Mouse (Mus musculus) cerebellum, adult (tissue): Measurements from ENCODE around the gene Gm20422.

Source experiments
- ATAC-seq: cut with Nextera tagmentation; 2 replicates; pipeline ENCODE4 v1.9.2; 2017; ENCODE audit warnings: mild to moderate bottlenecking, moderate library complexity, mixed read lengths; ENCODE audit not compliant: insufficient number of reproducible peaks, low FRiP score, low TSS enrichment

Gm20422 gene

GRCm38 (mm10) chr8:69794901-69795300, 20.2 kb upstream of the Gm20422 start:
- no peak for ATAC-seq

- ATAC-seq = no peak
These were observed 19.4 kb upstream of the Gm20422 start for GRCm38 (mm10) chr8:69794096-69794495.

GRCm38 (mm10) chr8:69793666-69794065, 19.0 kb upstream of the Gm20422 start:
- no peak for ATAC-seq

- peak; percentile 46 for ATAC-seq
These were observed 16.9 kb upstream of the Gm20422 start for GRCm38 (mm10) chr8:69791415-69792068.

- ATAC-seq = peak; percentile 98
These were observed 16.2 kb upstream of the Gm20422 start, which contains the start of the genes Atp13a1 and Zfp866 for GRCm38 (mm10) chr8:69790773-69791367. TSS of gene Atp13a1 (plus strand) at chr8:69791163. TSS of gene Zfp866 (minus strand) at chr8:69791178.

- ATAC-seq = no peak
These were observed 15.7 kb upstream of the Gm20422 start for GRCm38 (mm10) chr8:69790364-69790763.

- ATAC-seq = no peak
These were observed 15.0 kb upstream of the Gm20422 start for GRCm38 (mm10) chr8:69789731-69790130.

- no peak for ATAC-seq
These were observed 14.4 kb upstream of the Gm20422 start for GRCm38 (mm10) chr8:69789105-69789504.

GRCm38 (mm10) chr8:69777111-69777510, 2.4 kb upstream of the Gm20422 start:
- no peak for ATAC-seq

GRCm38 (mm10) chr8:69775149-69775534, 456 bp upstream of the Gm20422 start:
- no peak for ATAC-seq

- no peak for ATAC-seq
These were observed 2.6 kb downstream of the Gm20422 start for GRCm38 (mm10) chr8:69772106-69772505.

GRCm38 (mm10) chr8:69771221-69771620, 3.5 kb downstream of the Gm20422 start:
- ATAC-seq = no peak

- ATAC-seq = no peak
These were observed 12.8 kb downstream of the Gm20422 start for GRCm38 (mm10) chr8:69761814-69762445.

- ATAC-seq = no peak
These were observed 16.4 kb downstream of the Gm20422 start for GRCm38 (mm10) chr8:69758316-69758715.

GRCm38 (mm10) chr8:69752437-69752836, 22.2 kb downstream of the Gm20422 start:
- no peak for ATAC-seq

GRCm38 (mm10) chr8:69749544-69750454, 24.9 kb downstream of the Gm20422 start, which contains the start of gene Zfp963:
TSS of gene Zfp963 (minus strand) at chr8:69749970.
- peak; percentile 99 for ATAC-seq

- ATAC-seq = no peak
These were observed 33.5 kb downstream of the Gm20422 start for GRCm38 (mm10) chr8:69741231-69741630.

GRCm38 (mm10) chr8:69740763-69741162, 33.9 kb downstream of the Gm20422 start:
- no peak for ATAC-seq

- no peak for ATAC-seq
These were observed 39.2 kb downstream of the Gm20422 start for GRCm38 (mm10) chr8:69735495-69735894.

- peak; percentile 27; the same call in 1 of the 2 replicates for ATAC-seq
These were observed 57.5 kb downstream of the Gm20422 start for GRCm38 (mm10) chr8:69717232-69717580.
